Mouse (Mus musculus) liver, embryonic 14.5 days (tissue): Measurements from ENCODE around the gene Grik1.

Experiments
- CTCF ChIP-seq: IDR thresholded peaks from 2 replicates; pipeline ENCODE4 v1.5.1; 2016; ENCODE audit warnings: antibody characterized with exemption, low read depth, control low read depth
- EP300 ChIP-seq: IDR thresholded peaks from 2 replicates; pipeline ENCODE4 v1.6.1; 2016; ENCODE audit warnings: antibody characterized with exemption, low read depth

DNA sequence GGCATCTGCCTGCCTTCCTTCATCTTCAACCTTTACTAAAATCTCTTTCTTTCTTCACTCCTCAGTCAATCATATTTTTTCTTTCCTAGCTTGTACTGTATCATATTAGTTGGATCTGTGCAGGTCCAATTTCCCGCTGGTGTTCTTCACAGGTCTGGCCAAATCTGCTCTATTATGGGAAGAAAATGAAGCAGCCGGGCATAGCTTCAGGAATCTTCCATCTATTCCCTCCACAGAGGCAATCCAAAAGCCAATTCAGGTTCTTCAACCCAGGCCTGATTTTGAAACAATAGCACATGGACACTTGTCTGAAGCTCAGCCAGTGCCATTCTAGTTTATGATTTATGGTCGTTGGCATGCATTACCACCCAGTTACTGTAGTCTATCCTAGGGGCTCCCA, 34.0 kb downstream of the Grik1 start:
- TF ChIP-seq CTCF: no peak
- TF ChIP-seq EP300: no peak
